Mouse (Mus musculus): ENCODE data around the gene Gcnt1. TPM values are rescaled to one million over a fixed set of nuclear protein-coding genes. Genes with fewer than 3 reads are reported as not detected.

Gcnt1 gene
- total RNA-seq, 1 experiment from 2014 or later: 1.1 TPM

DNA sequence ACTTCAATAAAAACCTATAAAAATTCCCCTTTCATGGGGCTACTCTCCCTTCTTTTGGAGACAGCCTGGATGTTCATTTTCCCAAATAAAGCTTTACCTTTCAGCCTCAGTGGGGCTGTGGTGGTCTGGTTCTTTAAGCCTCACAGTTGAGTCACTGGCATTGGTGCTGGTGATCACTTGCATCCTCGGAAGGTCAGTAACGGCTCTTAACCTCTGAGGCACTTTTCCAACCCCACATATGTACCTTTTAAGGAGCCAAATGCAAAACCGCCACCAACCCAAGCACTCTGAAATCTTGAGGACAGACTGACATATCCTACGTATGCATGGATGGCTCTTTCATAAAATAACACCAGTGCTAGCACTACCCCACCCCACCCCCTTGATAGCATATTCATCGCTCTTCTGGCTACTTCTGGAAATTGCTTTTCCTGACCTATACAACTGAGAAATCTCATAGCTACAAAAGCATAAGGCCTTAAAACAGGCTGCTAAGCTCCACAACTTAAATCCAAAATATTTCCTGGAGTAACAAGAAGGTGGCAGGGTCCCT, 48.9 kb downstream of the Gcnt1 start:
- DNase-seq: no peak

DNA sequence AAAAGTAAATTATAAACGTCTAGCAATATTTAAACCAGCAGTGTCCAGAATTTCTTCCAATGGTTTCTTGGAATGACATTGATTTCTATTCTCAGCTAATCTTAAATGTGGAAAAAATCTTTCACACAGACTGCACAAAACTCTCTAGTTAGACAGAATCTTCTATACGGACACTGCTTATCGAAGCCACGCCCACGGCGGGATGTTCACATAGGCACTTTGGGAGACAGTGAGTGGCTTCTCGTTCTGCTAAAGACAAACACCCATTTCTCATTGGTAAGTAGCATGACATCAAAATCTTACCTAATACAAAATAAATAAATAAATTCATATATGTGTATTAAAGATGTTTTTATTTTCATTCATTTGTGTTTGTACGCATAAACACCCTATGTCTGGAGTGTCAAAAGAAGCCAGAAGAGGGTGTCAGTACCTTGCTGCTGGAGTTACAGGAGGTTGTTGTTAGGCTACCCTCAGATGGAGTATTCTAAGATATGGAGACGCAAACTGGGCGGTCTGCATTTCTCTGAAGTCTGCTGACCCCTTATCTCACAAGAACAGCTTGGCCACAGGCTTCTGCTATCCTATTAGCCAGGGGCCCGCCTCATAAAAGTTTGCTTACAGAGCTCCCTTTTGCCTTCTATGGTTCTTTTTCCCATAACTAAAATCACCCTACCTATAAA, 49.5 kb downstream of the Gcnt1 start:
- DNase-seq: no peak

DNA sequence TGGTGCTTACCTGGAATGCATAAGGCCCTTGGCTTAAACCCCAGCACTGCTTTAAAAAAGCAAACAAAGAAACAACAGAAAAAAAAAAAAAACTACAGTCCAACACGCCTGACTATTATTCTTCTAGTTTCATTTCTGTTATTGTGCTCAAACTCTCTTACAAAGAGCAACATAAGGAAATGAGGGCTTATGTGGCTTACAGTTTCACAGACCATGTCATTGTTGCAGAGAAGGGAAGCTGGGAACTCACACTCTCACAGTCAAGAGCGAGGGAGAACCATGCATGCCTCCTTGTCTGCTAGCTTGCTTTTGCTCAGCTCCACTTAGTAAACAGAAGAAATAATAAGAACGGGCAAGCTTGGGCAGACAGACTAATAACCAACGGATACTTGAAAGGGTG, 52.9 kb downstream of the Gcnt1 start:
- DNase-seq: no peak

DNA sequence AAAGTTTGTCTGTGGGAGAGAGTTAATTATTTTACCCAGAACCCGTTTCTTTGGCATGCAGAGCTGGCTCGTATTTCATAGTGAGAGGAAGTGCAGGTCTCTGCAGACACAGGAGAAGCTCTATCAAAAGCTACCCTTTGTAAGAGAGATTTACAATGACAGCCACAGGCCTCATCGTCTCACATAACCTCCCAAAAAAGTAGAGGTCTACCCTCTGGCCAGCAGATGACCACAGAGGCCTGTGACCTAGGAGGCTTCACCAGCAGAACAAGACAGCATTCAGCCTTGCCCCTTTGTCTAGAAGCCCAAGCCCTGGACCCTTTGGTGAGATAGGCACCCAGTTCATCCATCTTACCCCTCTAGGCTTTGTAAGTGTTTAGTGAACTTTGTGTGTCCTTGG, 53.9 kb downstream of the Gcnt1 start:
- no peak for DNase-seq

DNA sequence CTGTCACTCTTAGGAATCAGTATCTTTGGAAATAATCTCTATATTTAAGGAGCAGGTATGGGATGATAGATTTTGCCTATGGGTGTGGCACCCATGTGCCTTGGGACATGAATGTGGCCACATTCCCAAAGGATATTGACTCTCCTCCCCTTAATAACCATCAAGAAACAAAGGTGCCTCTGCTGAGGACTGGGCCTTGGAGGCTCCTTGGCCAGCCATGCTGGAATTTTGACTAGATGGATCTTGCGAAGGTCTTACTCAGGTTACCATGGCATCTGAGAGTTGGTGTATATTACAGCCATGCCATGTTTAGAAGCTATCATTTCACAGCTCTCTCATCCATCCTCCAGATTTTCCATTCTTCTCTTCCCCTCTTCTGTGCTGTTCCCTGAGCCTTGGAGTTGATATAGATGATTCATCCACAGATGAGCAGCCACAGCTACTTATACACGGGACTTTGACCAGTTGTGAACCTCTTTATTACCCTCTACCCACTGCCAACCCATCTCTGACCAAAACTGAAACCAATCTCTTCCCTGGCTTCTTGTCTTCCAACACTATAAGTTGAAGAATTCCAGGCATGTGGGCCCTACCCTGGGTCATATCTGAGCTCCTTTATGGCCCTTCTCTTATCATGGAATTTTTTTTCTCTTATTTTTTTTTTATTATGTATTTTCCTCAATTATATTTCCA, 56.2 kb downstream of the Gcnt1 start:
- no peak for DNase-seq

DNA sequence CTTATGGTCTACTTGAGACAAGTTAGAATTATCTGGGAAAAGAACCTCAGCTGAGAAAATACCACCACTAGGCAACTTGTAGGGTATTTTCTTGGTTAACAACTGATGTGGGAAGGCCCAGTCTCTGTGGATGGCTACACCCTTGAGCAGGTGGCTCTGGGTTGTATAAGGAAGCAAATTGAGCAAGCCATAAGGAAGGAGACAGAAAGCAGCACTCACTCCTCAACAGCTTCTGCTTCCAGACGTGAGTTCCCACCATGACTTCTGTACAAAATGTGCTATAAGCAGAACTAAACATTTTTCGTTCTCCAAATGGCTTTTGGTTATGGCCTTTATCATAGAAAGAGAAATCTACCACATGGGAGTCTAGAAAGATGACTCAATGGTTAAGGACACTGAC, 58.2 kb downstream of the Gcnt1 start:
- no peak for DNase-seq

DNA sequence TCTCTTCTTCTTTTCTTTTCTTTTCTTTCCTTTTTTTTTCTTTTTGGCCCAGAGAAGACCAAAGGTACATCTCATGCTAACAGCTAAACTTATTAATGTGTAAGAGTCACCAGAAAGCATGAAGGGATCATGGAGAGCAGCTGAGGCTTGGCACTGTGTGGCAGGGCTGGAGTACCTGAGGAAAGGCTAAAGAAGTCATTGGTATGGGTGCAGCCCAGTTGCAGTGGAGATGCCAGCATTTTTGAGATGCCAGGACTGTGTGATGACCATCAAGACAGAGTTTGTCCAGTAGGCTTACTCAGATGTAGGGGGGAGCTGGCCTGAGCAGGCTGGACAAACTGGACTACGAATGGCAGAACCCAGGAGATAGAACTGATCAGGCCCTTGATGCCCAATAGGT, 58.9 kb downstream of the Gcnt1 start:
- no peak for DNase-seq

DNA sequence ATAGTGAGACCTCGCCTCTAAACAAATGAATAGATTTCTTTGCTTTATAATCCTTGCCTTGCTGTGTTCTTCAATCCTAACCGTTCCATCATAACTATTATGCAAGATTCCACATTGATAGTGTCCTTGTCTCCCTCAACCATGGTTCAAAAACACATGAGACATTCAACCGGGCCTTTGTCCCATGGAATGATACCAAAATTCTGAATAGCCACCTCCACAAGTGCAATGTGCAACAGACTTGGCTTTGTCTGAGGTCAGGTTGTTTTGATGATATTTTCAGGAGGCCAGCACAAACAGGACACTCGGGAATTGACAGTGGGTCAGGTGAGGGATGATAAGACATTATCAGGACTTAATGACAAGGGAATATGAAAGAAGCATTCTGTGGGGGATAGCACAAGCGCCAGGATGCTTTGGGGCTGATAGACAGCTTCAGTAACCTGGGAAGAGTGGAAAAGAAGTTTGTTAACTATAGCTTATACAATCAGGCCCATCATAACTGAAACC, 59.9 kb downstream of the Gcnt1 start:
- no peak for DNase-seq

DNA sequence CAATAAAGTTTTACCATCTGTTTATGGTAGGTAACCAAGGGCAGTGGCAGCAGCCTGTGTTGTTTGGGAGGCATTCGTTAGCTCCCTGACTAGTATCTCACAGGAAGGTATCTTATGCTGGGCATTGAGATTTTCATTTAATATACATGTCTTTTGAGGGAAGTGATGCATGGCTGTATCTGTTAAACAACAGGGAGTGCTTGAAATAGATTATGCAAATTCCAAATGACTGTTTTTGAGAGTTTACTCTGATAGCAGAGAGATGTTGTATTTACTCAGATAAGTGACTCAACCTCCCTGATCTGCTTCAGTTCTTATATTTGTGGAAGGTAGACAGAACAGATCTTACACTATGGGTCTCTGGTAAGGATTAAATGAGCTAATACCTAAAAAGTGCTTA, 61.1 kb downstream of the Gcnt1 start:
- no peak for DNase-seq

DNA sequence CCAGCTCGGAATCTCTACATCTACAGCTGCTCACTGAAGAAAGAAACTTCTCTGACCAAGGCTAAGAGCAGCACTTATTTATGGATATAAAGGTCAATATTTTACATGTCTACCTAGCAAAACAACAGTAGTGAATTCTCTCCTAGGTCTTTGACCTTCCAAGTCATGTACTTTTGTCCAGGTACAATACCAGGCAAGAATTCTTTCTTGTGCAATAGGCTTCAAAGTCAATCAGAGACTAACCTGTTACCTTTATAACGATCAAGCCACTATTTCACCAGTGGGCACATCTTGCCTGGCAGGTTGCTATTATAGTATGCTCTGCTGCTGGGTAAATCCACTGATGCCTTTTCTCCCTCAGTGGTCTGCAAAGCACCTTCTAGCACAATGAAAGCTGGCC, 61.6 kb downstream of the Gcnt1 start:
- DNase-seq: no peak

DNA sequence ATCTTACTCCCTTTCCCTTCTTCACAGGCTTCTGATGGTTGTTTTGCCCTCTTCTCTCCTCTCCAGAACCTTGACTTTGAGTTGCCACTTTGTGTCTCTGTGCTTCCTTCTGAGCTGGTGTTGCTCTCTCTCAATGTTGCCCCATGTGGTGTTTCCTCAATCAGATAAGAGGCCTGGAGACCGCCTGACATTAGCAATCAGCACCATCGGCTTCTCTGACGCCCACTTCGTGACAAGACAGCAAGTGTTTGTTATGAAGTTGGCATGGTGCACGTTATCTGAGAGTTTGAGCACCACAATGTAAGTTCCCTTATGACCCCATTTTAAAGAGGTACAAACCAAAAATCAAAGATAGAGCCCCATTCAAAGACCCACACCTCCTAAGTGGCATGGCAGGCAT, 76.6 kb downstream of the Gcnt1 start:
- no peak for DNase-seq

DNA sequence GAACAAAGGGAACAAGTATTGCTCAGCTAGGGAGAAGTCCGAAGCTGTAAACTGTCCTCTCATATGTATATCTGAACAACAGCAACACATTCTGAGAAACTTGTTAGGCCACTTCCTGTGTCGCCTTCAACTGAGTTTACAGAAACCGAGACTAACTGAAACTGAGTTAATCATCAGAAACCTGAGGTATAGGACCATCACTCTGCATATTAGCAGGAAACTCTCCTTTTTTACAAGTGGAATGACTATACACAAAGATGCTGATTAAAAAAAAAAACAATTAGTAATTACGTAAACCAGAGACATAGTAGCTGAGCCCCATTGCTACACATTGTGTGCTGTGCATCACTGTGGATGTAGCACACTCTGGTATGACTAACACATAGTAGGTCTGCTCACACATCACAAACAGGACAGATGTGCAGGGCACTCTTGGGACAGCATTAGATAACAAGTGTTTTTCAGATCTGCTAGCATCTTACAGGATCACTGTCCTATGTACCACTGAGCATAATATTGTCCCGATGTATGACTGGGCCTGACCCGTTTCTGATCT, 77.4 kb downstream of the Gcnt1 start:
- no peak for DNase-seq

DNA sequence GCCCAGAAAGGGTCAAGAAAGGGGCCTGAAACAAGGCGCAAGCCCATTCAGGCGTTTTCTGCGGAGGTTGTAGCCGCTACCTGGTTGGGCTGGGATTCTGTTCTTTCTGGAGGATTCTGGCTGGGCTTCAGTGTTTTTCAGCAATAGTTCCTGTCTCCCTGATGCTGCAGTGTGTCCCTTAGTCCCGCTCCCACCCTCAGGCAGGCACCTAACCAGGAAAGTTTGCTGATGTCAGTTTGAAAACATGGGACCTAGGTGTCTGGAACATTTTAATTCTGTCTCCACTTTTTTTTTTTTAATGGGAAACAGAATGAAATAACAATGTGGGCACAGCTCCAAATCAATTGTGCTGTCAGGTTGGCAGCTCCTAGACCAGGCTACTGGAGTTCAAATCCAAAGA, 78.5 kb downstream of the Gcnt1 start:
- DNase-seq: no peak

DNA sequence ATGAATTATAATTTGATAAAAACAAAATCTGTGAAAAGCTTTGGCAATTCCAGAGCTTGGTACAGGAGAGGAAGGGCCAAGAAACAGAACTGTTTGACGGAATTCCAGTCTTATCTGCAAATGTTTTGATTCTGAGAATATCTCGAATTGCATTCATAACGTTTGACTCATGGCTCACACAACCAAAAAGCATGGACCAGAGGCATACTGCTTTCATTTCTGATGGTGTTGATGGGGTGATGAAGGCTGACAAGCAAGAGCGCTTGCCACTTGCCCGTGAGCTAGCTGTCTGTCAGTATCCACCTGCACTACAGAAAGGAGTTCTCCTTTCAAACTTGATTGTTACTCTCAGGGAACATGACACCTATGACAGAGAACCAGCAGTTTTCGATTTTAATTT, 83.1 kb downstream of the Gcnt1 start:
- DNase-seq: no peak

DNA sequence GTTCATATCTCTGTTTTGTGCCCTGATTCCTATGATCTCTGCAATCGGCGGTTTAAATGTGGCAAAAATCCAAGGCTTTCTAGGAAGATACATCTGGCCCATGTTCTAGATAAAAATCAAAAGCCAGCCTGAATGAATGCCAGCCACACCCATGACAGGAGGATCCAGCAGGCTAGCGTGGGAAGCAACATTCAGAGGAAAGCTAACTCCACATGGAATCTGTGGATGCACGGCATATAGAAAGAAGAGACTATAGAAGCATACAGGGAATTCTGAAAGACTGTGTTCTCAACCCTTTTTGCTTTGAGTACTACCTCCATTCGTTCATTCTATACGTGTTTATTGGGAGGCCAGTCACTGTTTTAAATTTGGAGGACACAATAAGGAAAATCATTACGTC, 86.6 kb downstream of the Gcnt1 start:
- DNase-seq: no peak

DNA sequence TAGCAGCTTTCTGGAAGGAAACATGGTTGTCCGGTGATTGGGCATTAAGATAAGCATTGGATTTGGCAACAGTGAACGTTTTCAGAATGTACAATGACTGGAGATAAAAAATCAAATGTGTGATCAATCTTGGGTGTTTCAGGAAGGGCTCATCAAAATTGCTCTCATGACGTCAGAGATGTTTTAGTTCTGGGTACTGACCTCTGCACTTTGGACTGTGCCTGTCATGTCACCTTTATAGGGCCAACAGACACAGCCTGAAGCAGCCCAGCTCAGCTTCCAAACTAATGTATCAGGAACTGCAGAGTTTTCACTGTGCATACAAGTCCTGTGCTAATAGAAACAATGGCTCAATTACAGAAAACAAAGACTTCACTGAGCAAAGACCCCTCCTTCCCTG, 89.3 kb downstream of the Gcnt1 start:
- no peak for DNase-seq

DNA sequence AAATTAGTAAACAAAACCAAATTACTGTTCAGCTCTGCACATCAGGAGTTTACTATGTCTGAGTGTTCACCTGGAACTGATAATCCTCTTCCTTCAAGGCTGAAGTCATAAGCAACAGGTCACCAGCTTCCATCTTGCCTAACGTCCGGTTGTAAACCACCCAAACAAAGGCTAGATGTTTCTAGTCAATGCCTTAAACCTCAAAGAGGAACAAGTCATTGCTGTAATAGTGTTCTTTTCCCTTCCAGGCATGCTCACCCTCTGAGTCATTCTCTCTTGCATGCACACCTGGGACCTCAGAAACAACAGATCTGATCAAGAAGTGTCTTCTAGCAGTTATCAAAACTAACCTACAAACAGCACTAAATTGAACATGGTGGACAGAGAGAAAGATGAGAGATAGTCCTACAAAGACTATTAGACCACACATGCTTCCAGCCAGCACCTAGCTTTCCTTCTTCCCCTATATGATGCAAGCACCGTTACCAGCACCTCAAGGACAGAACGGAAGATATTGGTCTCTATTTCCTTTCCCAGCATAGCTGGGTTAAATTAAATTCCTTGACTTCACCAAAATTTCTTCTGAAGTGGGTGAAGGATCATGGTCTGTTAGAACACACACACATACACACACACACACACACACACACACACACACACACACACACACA, 94.1 kb downstream of the Gcnt1 start:
- DNase-seq: no peak

Other genes with a start within 250 kb of the Gcnt1 start
- 198 and 236 TPM in 2 replicates for gene Rfk, start 21.2 kb upstream of the Gcnt1 start, total RNA-seq (2021)

All from adrenal gland, postnatal 25 days (tissue).